Comparison of ENCODE assay signal across 8 mouse cellular contexts in the genomic region with DNA sequence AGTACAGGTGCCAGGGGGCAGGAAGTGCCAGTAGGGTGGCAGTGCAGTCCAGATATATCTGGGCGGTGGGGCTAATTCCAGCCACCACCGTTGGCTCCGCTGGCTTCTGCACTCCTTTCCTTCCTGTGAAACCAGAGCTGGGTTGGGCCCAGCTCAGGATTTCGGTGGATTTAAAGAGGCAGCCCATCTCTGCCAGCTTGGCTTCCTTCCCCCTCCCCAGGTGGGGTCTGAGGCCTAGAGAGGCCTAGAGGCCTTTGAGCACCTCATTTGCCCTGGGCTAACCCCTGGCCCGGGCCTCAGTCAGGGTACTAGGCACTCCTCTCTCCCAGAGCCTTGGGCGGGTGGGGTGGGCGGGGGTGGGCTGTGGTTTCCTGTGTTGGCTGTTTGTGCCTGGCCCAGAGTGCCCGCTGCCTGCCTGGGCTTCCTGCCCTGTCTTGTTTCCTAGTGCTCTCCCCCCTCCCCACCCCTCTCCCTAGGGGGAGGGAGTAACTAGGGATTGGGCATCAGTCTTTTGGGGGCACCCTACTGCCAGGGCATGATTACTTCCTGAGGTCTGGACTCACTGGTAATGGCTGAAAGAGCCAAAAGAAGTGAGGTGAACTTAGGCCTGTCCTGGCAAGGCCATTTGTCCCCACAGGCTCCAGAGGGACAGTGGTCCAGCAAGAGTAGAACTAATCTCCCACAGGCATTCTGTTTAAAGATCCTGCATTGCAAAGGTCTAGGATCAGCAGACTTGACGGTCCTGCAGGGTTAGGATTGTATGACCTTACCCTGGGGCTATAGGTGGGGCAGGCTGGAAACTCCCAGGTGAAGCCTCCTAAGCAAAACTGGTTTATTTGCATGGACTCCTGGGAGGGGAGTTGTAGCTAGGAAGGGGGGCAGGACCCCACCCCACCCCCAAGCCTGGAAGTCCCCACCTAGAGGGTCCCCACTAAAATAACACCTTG. TPM values are rescaled to one million over a fixed set of nuclear protein-coding genes. Genes with fewer than 3 reads are reported as not detected.
DNase-seq lines count a peak whose midpoint lies in the region; ATAC-seq and TF ChIP-seq lines count a peak whose summit lies in the region.

No protein-coding gene starts in this region.

- no peak for TF ChIP-seq CTCF in heart, adult 2 months (IDR thresholded peaks at IDR 0.05)
- no peak for TF ChIP-seq CTCF in liver, adult 2 months (IDR thresholded peaks at IDR 0.05; ENCODE audit: low read depth, low read length)
- TF ChIP-seq CTCF in stomach, postnatal 0 days (IDR thresholded peaks at IDR 0.05; ENCODE audit: low read depth) = no peak

- no peaks in the 10 kb centered on the region for H3K9me3 ChIP-seq in stomach, postnatal 0 days (ENCODE audit: control insufficient read depth, low read length)

- no peak overlapping the region; the same call in 1 of the 2 replicates for H3K4me3 ChIP-seq in heart, adult 2 months
- H3K4me3 ChIP-seq in liver, adult 2 months (ENCODE audit: insufficient read depth, low read depth, low read length) = no peak overlapping the region
- 0 out of 2 replicates have a peak overlapping the region, but pooled peaks have one; percentile 2 for H3K4me3 ChIP-seq in stomach, postnatal 0 days (ENCODE audit: low read depth, low read length)

- H3K36me3 ChIP-seq in heart, adult 2 months (ENCODE audit: control insufficient read depth, insufficient read depth, low read length) = peaks cover 5% of the 10 kb centered on the region
- no peaks in the 10 kb centered on the region for H3K36me3 ChIP-seq in liver, adult 2 months (ENCODE audit: control insufficient read depth, insufficient read depth, low read length)
- H3K36me3 ChIP-seq in stomach, postnatal 0 days (ENCODE audit: control insufficient read depth, insufficient read depth, low read length) = no peaks in the 10 kb centered on the region

- no peak for TF ChIP-seq EP300 in heart, adult 2 months (IDR thresholded peaks at IDR 0.05; ENCODE audit: insufficient read depth, low read depth, low read length)
- TF ChIP-seq EP300 in stomach, postnatal 0 days (optimal IDR thresholded peaks at IDR 0.05) = no peak

- no peaks in the 10 kb centered on the region for H3K79me2 ChIP-seq in heart, adult 2 months (replicated peaks; ENCODE audit: control insufficient read depth, insufficient read depth, low read length)
- H3K79me2 ChIP-seq in liver, adult 2 months (ENCODE audit: control insufficient read depth, insufficient read depth, low read length) = peaks cover 47% of the 10 kb centered on the region

- H3K27ac ChIP-seq in heart, adult 2 months = peak overlapping the region; percentile 71
- H3K27ac ChIP-seq in liver, adult 2 months (replicated peaks; ENCODE audit: insufficient read depth, low read depth, low read length) = peak overlapping the region; percentile 13; the same call in 1 of the 2 replicates
- H3K27ac ChIP-seq in stomach, postnatal 0 days (replicated peaks) = peak overlapping the region; percentile 95

- intact Hi-C loops in heart, adult 2 months (cut with DNase I) = no loop called here
- intact Hi-C loops in heart, postnatal 36 days (cut with DNase I) = no loop called here

- TF ChIP-seq POLR2A in heart, adult 2 months (IDR thresholded peaks at IDR 0.05; ENCODE audit: insufficient read depth, low read depth, low read length) = no peak
- TF ChIP-seq POLR2A in liver, adult 2 months (IDR thresholded peaks at IDR 0.05; ENCODE audit: extremely low read depth, insufficient read depth, low read length) = no peak

- ATAC-seq in CD4-positive, CD25-positive, alpha-beta regulatory T cell, adult 4 months = peak; percentile 32
- no peak for ATAC-seq in stomach, postnatal 0 days (ENCODE audit: low FRiP score, low TSS enrichment)

- H3K4me1 ChIP-seq in heart, adult 2 months (ENCODE audit: control insufficient read depth, insufficient read depth, low read length) = peaks cover 42% of the 10 kb centered on the region
- peaks cover 44% of the 10 kb centered on the region for H3K4me1 ChIP-seq in liver, adult 2 months (ENCODE audit: control insufficient read depth, insufficient read depth, low read length)
- peaks cover 48% of the 10 kb centered on the region for H3K4me1 ChIP-seq in stomach, postnatal 0 days (replicated peaks; ENCODE audit: control insufficient read depth, insufficient read depth)

- peak overlapping the region; percentile 28 for H3K9ac ChIP-seq in heart, adult 2 months (ENCODE audit: low read depth, low read length)
- 0 out of 2 replicates have a peak overlapping the region, but pooled peaks have one; percentile 4 for H3K9ac ChIP-seq in liver, adult 2 months (ENCODE audit: low read depth, low read length)
- peak overlapping the region; percentile 53 for H3K9ac ChIP-seq in stomach, postnatal 0 days (ENCODE audit: low read length)

- peak; percentile 50 to 59 for DNase-seq in heart, adult 2 months
- no peak for DNase-seq in heart, adult 9 months (ENCODE audit: low spot score in 2 of 2)
- DNase-seq in cerebellum, postnatal 25 days = peak; percentile 35 to 48
- peak; percentile 22 to 43 for DNase-seq in heart, postnatal 36 days
- no peak for DNase-seq in liver, adult 2 months (ENCODE audit: extremely low read depth, low read depth, low spot score)
- DNase-seq in stomach, postnatal 0 days (ENCODE audit: low spot score) = peak; percentile 41
- DNase-seq in left cerebral cortex, adult 11 months (ENCODE audit: low spot score) = no peak

- 14% methylated on average over 9 of the region's 9 CpGs for WGBS in heart, adult 2 months
- 39% methylated on average over 9 of the region's 9 CpGs for WGBS in liver, adult 2 months
- WGBS in stomach, postnatal 0 days = 19% methylated on average over 9 of the region's 9 CpGs

- peak overlapping the region; percentile 34 for H3K4me2 ChIP-seq in stomach, postnatal 0 days (replicated peaks; ENCODE audit: low read depth)

- no peaks in the 10 kb centered on the region for H3K27me3 ChIP-seq in heart, adult 2 months (ENCODE audit: control insufficient read depth, insufficient read depth, low read length)
- H3K27me3 ChIP-seq in liver, adult 2 months (ENCODE audit: control insufficient read depth, insufficient read depth, low read length) = no peaks in the 10 kb centered on the region
- H3K27me3 ChIP-seq in stomach, postnatal 0 days (ENCODE audit: control insufficient read depth, insufficient read depth, low read length) = no peaks in the 10 kb centered on the region

RNA-seq across cellular contexts. Expression of gene Bcl9l, which starts 12.5 kb away (rescaled TPM):
- 10 to 100 TPM; 44.5 to 58.7 TPM for total RNA-seq in heart, adult 2 months (2021)
- polyA plus RNA-seq in heart, adult 2 months (2012; rRNA removed) = 15.3 and 21.5 TPM in 2 replicates
- 10 to 100 TPM; 13.3 to 17.6 TPM for polyA plus RNA-seq in CD4-positive, CD25-positive, alpha-beta regulatory T cell, adult 4 months (2017; shearing (Covaris generic))
- total RNA-seq in heart, postnatal 36 days (2021) = 10 to 100 TPM; 44.6 to 59.4 TPM
- total RNA-seq in liver, adult 2 months (2014; rRNA removed) = 5.4 and 5.9 TPM in 2 replicates
- polyA plus RNA-seq in liver, adult 2 months (2012; rRNA removed) = 26.0 and 27.9 TPM in 2 replicates
- 5.2 and 6.1 TPM in 2 replicates for polyA plus RNA-seq in stomach, postnatal 0 days (2015; fragmentation: Nextera tagmentation; extraction: Ambion mirVana)

RNA-seq across cellular contexts. Expression of gene Upk2, which starts 40.4 kb away (rescaled TPM):
- total RNA-seq in heart, adult 2 months (2021) = not detected
- 0.47 and 0.53 TPM in 2 replicates for polyA plus RNA-seq in heart, adult 2 months (2012; rRNA removed)
- not detected for polyA plus RNA-seq in CD4-positive, CD25-positive, alpha-beta regulatory T cell, adult 4 months (2017; shearing (Covaris generic))
- total RNA-seq in heart, postnatal 36 days (2021) = not detected
- total RNA-seq in liver, adult 2 months (2014; rRNA removed) = not detected in 2 replicates
- polyA plus RNA-seq in liver, adult 2 months (2012; rRNA removed) = not detected in 2 replicates
- 5.4 and 7.0 TPM in 2 replicates for polyA plus RNA-seq in stomach, postnatal 0 days (2015; fragmentation: Nextera tagmentation; extraction: Ambion mirVana)

RNA-seq across cellular contexts. Expression of gene Foxr1, which starts 54.2 kb away (rescaled TPM):
- total RNA-seq in heart, adult 2 months (2021) = not detected
- polyA plus RNA-seq in heart, adult 2 months (2012; rRNA removed) = not detected in 2 replicates
- under 1 TPM in 1 of 2 experiments, not detected in 1; 0.43 TPM for polyA plus RNA-seq in CD4-positive, CD25-positive, alpha-beta regulatory T cell, adult 4 months (2017; shearing (Covaris generic))
- not detected for total RNA-seq in heart, postnatal 36 days (2021)
- not detected in 2 replicates for total RNA-seq in liver, adult 2 months (2014; rRNA removed)
- polyA plus RNA-seq in liver, adult 2 months (2012; rRNA removed) = not detected in 2 replicates
- polyA plus RNA-seq in stomach, postnatal 0 days (2015; fragmentation: Nextera tagmentation; extraction: Ambion mirVana) = 0.05 TPM in 1 of 2 replicates, not detected in the other

Comparison
In these comparisons a context has a peak if more than half of its experiments do, and no peak if none do; other contexts are left out.
1. DNase-seq: peak in heart, adult 2 months (2 of 2), cerebellum, postnatal 25 days (2 of 2), heart, postnatal 36 days (2 of 2) and stomach, postnatal 0 days (single experiment); none in heart, adult 9 months (0 of 2), liver, adult 2 months (single experiment) and left cerebral cortex, adult 11 months (single experiment).
2. H3K27ac ChIP-seq: peak in every context shown above with its lines; median percentile 95 in stomach, postnatal 0 days; 71 in heart, adult 2 months; 13 in liver, adult 2 months.
3. Peak in every context shown above with its lines, with median percentiles within 50 percentile points of each other: H3K9ac ChIP-seq.